Mouse (Mus musculus): ENCODE measurements around the gene Gprc5c.
"Not testable (repeated sequence)": the region's sequence is repeated elsewhere in the genome, so short reads cannot be mapped to it uniquely, and the experiment has no call there.

Gprc5c gene

GRCm38 (mm10) chr11:114869787-114870186 lies 18.8 kb downstream of the Gprc5c start:
- no peak for DNase-seq (ENCODE audit: low spot score)

- DNase-seq (ENCODE audit: low spot score): no peak
Measured at GRCm38 (mm10) chr11:114871540-114871939, 20.6 kb downstream of the Gprc5c start.

- DNase-seq (ENCODE audit: low spot score): no peak
Measured at GRCm38 (mm10) chr11:114873022-114873817, 22.3 kb downstream of the Gprc5c start.

GRCm38 (mm10) chr11:114874226-114875145 lies 23.5 kb downstream of the Gprc5c start:
- DNase-seq (ENCODE audit: low spot score): no peak

DNA sequence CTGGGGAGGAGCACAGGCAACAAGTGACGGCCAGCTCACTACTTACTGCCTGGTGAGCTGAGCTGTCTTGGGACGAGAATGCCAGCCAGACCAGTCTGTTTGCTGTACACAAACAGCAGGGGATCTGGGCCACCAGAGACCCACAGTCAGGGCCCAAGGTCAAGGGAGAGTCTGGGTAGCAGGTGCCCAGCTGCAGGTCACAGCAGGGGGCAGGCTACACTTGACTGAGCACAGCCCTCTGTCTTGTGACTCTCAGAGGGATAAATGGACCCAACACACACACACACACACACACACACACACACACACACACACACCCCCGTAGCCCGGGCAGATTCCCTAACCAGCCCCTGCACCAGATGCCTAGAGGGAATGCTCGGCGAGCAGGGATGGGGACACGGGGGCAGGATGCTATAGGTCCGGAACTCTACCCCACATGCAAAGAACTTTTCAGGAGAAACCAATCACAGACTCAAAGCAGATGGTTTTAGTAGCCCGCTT lies 24.4 kb downstream of the Gprc5c start:
- DNase-seq (ENCODE audit: low spot score): no peak

DNA sequence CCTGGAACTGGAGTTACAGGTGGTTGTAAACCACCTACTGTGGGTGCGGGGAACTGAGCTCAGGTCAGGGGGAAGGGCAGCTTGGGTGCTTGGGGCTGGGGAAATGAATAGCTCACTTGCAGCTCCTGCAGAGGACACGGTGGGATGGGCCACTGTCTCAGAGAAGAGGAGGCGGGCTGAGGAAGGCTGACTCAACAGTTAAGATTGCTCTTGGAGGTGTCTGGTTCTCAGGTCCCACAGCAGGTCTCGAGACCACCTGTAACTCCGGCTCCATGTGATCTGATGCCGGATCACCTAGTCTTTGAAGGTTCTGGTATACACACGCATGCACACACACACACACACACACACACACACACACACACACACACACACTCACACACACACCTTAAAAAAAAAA lies 25.2 kb downstream of the Gprc5c start:
- no peak for DNase-seq (ENCODE audit: low spot score)

DNA sequence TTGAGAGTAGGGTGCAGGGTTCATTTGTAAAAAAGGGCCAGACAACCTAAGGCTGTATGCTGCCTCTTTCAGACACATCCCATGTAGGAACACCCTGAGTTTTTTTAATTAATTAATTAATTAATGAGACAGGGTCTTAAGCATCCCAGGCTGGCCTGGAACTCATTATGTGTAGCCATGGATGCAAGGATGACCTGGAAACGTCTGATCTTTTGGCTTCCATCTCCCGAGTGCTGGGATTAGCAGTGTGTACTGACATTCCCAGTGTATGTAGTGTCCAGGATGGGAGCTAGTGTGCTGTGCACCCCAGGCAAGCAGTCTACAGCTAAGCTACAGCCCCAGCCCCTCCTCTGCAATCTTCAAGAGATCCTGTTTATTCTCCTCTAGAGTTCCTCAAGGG lies 25.7 kb downstream of the Gprc5c start:
- DNase-seq (ENCODE audit: low spot score): no peak

- peak; percentile 44 for DNase-seq (ENCODE audit: low spot score)
Measured at GRCm38 (mm10) chr11:114877145-114877544, 26.2 kb downstream of the Gprc5c start.

DNA sequence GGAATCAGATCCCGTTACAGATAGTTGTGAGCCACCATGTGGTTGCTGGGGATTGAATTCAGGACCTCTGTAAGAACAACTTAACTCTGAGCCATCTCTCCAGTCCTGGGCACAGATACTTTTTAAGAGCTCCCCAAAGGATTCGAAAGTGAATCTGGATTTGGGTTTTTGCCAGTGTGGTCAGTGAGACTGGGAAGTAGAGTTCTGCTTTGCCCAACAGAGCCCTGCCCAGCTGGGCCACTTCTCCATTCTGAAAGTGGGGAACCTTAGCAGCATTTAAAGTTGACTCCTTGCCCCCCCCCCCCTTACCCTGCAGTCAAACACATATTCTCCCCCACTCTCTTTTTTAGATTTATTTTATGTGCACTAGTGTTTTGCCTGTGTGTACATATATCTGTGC lies 28.7 kb downstream of the Gprc5c start:
- no peak for DNase-seq (ENCODE audit: low spot score)

- no peak for DNase-seq (ENCODE audit: low spot score)
Measured at GRCm38 (mm10) chr11:114880185-114880584, 29.2 kb downstream of the Gprc5c start.

- no peak for DNase-seq (ENCODE audit: low spot score)
Measured at GRCm38 (mm10) chr11:114880589-114880988, 29.6 kb downstream of the Gprc5c start.

- DNase-seq (ENCODE audit: low spot score): no peak
Measured at GRCm38 (mm10) chr11:114883251-114883789, 32.4 kb downstream of the Gprc5c start.

DNA sequence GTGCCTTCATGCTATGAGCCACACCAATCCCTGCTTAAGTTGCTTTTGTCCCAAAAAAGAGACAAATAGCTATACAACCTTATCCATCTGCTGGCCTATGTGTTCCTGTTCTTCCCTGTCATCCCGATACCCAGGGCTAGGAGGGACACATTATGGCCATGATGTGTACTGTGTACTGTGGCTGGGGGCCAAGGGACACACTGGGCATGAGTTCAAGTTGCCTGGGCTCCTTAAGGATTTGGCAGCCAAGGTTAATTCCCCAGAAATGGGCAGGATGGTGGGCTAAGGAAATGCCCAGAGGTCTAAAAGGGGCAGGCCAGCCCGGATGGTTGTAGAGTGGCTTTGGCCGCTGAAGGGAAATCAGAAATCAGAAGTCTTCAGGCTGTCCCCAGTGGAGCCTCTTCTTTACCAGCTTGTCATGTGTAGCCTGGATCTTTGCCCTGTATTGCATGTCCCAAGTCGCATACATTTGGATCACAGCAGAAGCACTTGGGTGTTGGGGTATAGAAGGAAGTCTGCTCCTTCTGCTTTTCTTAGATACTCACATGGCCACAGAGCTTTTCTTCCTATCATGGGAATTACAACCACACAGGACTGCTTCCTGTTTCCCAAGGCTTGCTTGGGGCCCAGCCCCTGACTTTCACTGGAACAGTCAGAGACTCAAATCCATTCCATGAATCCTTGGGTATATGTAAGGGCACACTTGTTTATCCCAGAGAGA lies 33.6 kb downstream of the Gprc5c start:
- DNase-seq (ENCODE audit: low spot score): no peak

- DNase-seq (ENCODE audit: low spot score): no peak
Measured at GRCm38 (mm10) chr11:114889991-114890518, 39.1 kb downstream of the Gprc5c start, which contains the start of gene Cd300a. Gene Cd300a, plus strand, starts transcription at chr11:114890041.

GRCm38 (mm10) chr11:114890542-114890941 lies 39.6 kb downstream of the Gprc5c start:
- no peak for DNase-seq (ENCODE audit: low spot score)

GRCm38 (mm10) chr11:114896085-114896484 lies 45.1 kb downstream of the Gprc5c start:
- DNase-seq (ENCODE audit: low spot score): no peak

DNA sequence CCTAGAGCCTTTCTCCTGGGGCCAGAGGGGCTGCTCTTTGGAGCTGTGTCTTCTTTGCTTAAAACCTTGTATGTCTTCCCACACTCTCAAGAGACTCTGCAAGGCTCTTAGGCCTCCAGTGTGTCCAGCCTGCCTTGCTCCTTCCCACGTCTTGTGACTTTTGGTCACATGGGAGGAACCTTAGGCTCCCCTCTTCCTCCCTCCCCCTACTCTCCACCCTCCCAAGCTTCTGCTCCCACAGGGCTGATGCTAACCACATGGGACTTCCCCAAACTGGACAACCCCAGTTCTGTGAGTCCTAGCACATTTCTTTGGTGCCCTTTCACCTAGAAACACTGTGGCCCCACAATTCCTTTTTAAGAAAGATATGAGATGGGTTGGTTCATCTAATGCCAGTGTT lies 47.1 kb downstream of the Gprc5c start:
- no peak for DNase-seq (ENCODE audit: low spot score)

DNA sequence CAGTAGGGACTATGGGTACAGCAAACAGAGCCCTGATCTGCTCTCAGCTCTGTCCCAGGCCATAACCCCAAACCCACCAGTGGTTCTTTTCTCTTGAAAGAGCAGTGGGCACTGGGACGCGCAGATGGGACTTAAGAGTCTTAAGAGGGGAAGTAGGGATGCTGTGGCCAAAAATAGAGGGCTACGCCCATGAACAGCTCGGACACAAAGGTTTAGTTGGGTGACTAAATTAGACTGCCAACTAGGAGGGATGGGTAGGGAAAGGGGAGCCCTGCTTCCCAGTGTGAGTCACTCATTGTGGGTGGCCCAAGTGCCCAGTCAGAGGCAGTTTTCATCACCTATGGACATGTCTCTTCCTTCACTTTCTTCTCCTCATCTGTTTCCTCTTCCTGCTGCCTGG lies 52.3 kb downstream of the Gprc5c start:
- no peak for DNase-seq (ENCODE audit: low spot score)

DNA sequence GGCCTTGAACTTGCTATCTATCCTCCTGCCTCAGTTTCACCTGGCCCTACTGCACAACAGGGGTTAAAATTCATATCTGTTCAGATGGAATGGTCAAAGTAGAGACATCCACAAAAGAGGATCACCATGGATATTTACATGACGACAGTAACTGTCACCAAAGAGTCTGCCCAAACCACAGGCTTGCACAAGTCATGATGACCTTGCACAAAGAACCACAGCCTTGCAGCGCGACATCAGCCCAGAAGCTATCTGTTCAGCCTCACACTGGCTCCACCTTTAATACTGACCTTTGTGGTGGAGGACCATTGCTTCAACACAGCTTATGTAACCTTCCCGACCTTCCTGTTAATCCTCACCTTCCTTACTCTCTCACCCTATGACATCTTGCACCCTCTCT lies 56.6 kb downstream of the Gprc5c start:
- DNase-seq (ENCODE audit: low spot score): no peak

GRCm38 (mm10) chr11:114908086-114908485 lies 57.1 kb downstream of the Gprc5c start:
- no peak for DNase-seq (ENCODE audit: low spot score)

GRCm38 (mm10) chr11:114909538-114909937 lies 58.6 kb downstream of the Gprc5c start:
- DNase-seq (ENCODE audit: low spot score): not testable (repeated sequence)

- DNase-seq (ENCODE audit: low spot score): peak; percentile 66
Measured at GRCm38 (mm10) chr11:114912847-114913246, 61.9 kb downstream of the Gprc5c start.

All from ovary, postnatal 14 days (tissue).